Mouse (Mus musculus): ENCODE measurements at regions not wholly inside any gene's neighbourhood (a gene's known extent, or its start where the extent isn't known, plus 50 kb on each side); places are given as distances from the start of the nearest gene placed in this dataset.

DNA sequence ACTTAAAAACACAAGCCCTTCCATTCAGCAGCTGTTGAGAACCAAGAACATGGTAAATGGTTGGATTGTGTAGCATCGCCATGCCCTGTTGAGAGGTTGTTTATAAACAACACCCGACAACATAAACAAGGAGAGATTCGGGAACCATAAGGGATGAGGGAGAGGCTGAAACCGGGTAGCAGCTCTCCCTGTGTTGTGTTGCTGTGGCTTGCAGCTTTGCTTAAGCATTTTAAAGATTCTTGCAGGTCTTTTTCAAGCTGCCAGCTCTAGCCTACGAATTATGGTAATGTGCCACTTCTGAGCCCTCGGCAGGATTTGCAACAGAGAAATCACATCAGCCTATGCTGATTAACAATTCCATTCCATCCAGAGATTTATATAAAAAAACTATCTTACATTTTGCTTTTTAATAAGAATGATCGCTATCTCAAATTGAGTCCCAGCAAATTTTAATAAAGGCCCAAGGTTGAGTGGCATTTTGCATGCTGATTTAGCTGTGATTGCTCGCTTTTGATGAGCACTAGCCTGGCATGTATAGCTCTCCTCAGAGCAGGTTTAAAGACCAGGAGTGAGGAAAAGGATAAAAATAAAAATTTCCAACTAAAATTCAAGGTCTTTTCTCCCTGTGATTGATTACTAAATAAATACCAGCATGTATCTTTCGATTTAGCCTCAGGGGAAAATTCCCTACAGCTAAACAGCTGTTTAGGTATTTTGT is 445.7 kb upstream of the 4930412O13Rik start:
- no peak for DNase-seq (ENCODE audit: extremely low spot score in 1 of 2, low spot score in 1 of 2)

- DNase-seq (ENCODE audit: extremely low spot score in 1 of 2, low spot score in 1 of 2), result no peak
Observed at GRCm38 (mm10) chr2:9443103-9443502, 437.9 kb upstream of the 4930412O13Rik start.

- no peak for DNase-seq (ENCODE audit: extremely low spot score in 1 of 2, low spot score in 1 of 2)
Observed at GRCm38 (mm10) chr2:9445826-9446225, 435.2 kb upstream of the 4930412O13Rik start.

DNA sequence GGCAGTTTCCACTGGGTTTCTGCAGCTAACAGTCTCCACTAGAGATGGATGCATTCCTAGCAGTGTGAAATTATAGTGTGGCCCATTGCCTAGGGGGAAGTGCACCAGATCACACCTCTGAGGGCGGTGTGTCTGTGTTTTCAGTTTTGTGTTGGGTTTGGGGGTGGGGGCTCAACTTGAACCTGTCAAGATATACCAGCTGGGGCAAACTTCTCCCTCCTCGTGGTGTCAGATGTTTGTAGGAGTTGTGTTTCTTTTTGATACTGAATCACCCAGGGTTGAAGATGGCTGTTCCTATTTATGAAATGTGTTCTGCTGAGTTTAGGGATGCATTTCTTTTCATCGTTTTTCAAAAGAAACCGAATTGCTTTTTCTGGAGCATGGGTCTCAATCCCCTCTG is 416.6 kb upstream of the 4930412O13Rik start:
- no peak for DNase-seq (ENCODE audit: extremely low spot score in 1 of 2, low spot score in 1 of 2)

DNA sequence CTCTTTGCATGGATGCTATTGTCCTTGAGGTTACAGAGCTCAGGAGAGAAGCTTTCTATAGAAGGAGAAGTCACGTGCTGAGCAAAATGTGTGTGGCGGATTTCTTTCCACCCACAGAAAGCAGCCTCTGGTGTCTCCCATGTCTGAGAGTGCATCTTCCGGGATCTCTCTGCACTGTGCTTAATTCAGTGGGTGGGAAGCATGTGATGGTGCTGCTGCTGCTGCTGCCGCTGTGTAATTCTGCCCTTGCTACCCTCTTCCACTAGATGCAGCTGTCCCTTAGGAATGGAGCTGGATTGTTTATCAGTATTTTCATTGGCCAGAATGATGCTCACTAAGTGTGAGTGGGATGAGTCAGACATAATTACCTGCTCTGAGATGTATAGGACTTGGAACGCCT is 416.2 kb upstream of the 4930412O13Rik start:
- no peak for DNase-seq (ENCODE audit: extremely low spot score in 1 of 2, low spot score in 1 of 2)

DNA sequence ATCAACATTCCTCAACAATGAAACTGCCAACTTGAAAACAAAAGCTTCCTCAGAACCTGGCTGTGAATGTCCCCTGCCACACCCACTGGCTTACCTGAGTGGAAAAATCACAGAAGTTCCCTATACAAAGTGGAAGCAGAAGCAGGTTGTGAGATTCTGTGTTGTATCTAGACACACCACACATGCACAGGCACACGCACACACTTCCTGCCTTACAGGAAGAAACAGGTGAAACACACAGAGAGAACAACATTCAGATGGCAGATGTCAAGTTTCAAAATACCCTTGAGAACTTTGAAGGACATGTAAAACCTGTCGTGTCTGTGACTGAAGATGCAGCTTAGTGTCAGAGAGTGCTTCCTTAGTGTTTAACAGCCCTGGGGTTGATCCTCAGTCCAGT is 413.5 kb upstream of the 4930412O13Rik start:
- DNase-seq (ENCODE audit: extremely low spot score in 1 of 2, low spot score in 1 of 2), result no peak

- peak in 1 of 2 experiments; percentile 5 for DNase-seq (ENCODE audit: extremely low spot score in 1 of 2, low spot score in 1 of 2)
Observed at GRCm38 (mm10) chr2:9468651-9469050, 412.4 kb upstream of the 4930412O13Rik start.

DNA sequence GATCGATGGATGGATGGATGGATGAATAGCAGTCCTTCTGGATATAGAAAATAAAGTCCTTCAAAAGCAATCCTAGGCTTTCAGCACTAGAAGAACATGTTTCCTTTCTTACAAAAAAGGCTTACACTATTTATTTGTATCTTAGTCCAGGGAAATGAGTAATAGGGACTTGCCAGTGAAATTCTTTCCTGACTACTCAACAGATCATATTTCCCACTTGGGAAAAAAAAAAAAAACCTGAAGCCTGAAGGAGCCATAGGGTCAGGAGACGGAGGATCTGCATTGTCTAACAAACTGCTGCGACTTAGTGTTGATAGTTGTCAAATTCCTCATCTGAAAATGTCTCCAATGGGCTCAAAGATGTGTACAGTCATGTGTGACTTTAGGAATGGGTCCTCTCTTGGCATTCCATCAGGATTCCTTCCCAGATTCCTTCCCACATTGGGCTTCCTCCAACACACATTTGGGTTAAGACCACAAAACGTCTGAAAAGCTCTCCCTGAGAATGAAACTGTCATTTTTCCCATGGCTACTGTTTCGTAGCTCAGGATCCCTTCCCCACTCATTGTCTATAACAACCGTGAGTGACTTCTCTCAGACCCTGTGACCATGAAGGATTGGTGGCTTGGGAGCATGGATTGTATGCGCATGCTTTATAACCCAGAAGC is 399.2 kb upstream of the 4930412O13Rik start:
- DNase-seq (ENCODE audit: extremely low spot score in 1 of 2, low spot score in 1 of 2), result no peak

- DNase-seq (ENCODE audit: extremely low spot score in 1 of 2, low spot score in 1 of 2), result no peak
Observed at GRCm38 (mm10) chr2:9487381-9487914, 393.6 kb upstream of the 4930412O13Rik start.

- no peak for DNase-seq (ENCODE audit: extremely low spot score in 1 of 2, low spot score in 1 of 2)
Observed at GRCm38 (mm10) chr2:9493606-9494145, 387.4 kb upstream of the 4930412O13Rik start.

GRCm38 (mm10) chr2:9520045-9520444 is 361.0 kb upstream of the 4930412O13Rik start:
- DNase-seq (ENCODE audit: extremely low spot score in 1 of 2, low spot score in 1 of 2), result no peak

DNA sequence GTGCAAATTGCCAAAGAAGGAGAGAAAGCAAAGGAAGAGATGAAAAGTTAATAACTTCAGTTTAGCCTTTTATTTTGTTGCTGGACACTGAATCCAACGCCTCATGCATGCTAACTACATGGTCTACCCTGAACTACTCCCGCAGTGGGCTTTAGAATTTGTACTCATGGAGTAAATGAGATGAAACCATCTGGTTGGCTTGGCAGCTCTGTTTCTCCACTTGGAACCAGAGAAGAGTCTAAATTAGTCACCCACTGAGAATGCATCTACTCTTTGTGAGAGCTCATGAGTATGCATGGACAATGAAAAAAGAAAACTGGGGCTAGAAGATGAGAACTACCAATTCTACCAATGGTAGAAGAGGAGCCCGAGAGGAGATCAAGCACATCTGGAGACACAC is 355.1 kb upstream of the 4930412O13Rik start:
- no peak for DNase-seq (ENCODE audit: extremely low spot score in 1 of 2, low spot score in 1 of 2)

- DNase-seq (ENCODE audit: extremely low spot score in 1 of 2, low spot score in 1 of 2), result no peak
Observed at GRCm38 (mm10) chr2:9535141-9535658, 345.9 kb upstream of the 4930412O13Rik start.

DNA sequence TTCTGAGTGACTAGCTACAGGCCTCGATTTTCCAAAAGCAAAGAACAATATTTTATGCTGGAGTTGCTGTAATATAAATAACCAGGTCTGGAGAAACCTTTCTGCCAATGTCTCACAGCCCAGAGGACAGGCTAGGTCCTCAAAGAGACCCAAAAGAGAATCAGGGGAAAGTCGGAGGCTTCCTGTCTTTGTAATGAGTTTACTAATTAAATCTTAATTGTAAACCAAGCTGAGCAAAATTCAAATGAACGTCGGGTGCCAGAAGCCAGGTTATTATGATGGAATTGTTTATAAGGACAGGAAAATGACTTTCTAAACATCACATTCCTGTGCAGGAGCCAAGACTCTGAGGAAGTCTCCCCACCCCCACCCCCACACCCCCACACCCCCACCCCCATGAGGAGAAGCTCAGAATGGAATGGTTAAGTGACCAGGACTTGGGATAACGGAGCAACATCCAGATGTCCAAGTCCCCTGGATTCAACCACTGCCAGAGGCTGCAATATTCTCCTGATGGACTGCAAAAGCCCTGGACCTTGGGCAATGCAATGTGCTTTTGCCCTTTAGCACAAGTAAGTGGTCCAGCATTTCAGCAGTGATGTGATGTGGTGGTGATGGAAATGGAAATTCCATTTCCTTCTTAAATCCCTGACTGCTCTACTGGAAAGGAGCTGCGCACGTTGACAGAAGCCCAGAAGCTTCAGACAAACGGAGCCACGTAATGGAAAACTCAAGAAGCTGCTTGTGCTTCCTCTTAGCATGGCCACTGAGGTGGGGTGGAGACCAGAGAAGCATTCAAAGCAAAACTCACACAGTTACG is 333.1 kb upstream of the 4930412O13Rik start:
- no peak for DNase-seq (ENCODE audit: extremely low spot score in 1 of 2, low spot score in 1 of 2)

DNA sequence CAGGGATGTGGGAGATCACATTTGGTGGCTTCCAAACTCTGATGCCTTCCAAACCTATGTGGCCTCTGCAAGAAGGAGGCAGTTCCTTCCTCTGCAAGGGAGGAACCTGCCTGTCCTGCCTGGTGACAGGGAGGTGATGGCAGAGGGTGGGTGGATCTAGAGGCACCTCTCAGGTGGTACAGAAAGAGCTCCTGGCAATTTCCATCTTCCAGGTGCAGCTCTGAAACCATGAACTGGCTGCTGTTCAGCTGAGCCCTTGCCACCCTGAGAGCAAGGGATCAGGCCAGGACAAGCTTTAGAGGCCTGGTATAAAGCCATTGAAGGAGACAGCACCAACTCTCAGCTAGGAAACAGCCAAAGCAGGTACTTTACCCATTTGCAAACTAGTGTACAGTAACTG is 327.7 kb upstream of the 4930412O13Rik start:
- no peak for DNase-seq (ENCODE audit: extremely low spot score in 1 of 2, low spot score in 1 of 2)

- DNase-seq (ENCODE audit: extremely low spot score in 1 of 2, low spot score in 1 of 2), result no peak
Observed at GRCm38 (mm10) chr2:9564487-9565043, 316.5 kb upstream of the 4930412O13Rik start.

GRCm38 (mm10) chr2:9569220-9569619 is 311.8 kb upstream of the 4930412O13Rik start:
- DNase-seq (ENCODE audit: extremely low spot score in 1 of 2, low spot score in 1 of 2), result no peak

- DNase-seq (ENCODE audit: extremely low spot score in 1 of 2, low spot score in 1 of 2), result no peak
Observed at GRCm38 (mm10) chr2:9574196-9574595, 306.9 kb upstream of the 4930412O13Rik start.

DNA sequence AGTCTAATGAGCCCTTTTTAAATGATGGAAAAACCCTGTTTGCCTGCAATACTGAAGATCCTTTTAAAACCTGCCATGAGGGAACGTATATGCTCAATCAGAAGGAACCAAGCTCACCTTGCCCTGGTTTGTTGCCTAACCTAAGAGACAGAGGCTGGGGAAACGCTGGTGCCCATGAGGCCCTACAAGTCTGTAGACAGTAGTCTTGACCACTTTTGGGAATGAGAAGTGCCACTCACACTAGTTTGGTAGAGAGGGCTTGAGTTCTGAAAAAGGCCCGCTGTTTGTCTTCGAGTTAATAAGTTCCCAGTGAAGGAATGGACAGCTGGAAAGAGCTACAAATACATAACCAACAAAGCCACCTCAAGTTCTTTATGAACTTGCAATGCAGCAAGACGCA is 306.4 kb upstream of the 4930412O13Rik start:
- no peak for DNase-seq (ENCODE audit: extremely low spot score in 1 of 2, low spot score in 1 of 2)

- no peak for DNase-seq (ENCODE audit: extremely low spot score in 1 of 2, low spot score in 1 of 2)
Observed at GRCm38 (mm10) chr2:9577868-9578267, 303.2 kb upstream of the 4930412O13Rik start.
